Mouse (Mus musculus) lung, postnatal 36 days (tissue): Measurements from ENCODE around the gene Zfp639.
A peak's percentile ranks its signal among the peaks of the same experiment; 100 is the strongest.

Experiments
- DNase-seq: peaks from one replicate; pipeline ENCODE4 v3.0.0; 2022; ENCODE audit warnings: mixed read lengths

The Zfp639 gene

DNA sequence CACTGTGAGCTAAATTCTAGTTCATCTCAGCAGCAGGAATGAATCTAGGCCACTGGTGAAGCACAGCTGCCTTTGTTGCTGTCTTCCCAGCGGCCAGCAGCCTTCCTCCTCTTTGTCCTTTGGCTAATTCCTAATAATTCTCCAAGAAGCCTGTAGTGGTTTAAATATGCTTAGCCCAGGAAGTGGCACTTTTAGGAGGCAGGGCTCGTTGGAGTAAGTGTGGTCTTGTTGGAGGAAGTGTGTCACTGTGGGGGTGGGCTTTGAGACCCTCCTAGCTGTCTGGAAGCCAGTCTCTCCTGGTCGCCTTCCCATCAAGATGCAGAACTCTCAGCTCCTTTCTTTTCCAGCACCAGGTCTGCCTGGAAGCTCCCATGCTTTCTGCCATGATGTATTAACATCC lies 4.2 kb upstream of the Zfp639 start:
- DNase-seq: no peak

- peak; percentile 47 for DNase-seq
Observed at GRCm38 (mm10) chr3:32506366-32507225, 3.5 kb upstream of the Zfp639 start.

- peak; percentile 88 for DNase-seq
Observed at GRCm38 (mm10) chr3:32508666-32509324, 1.3 kb upstream of the Zfp639 start.

DNA sequence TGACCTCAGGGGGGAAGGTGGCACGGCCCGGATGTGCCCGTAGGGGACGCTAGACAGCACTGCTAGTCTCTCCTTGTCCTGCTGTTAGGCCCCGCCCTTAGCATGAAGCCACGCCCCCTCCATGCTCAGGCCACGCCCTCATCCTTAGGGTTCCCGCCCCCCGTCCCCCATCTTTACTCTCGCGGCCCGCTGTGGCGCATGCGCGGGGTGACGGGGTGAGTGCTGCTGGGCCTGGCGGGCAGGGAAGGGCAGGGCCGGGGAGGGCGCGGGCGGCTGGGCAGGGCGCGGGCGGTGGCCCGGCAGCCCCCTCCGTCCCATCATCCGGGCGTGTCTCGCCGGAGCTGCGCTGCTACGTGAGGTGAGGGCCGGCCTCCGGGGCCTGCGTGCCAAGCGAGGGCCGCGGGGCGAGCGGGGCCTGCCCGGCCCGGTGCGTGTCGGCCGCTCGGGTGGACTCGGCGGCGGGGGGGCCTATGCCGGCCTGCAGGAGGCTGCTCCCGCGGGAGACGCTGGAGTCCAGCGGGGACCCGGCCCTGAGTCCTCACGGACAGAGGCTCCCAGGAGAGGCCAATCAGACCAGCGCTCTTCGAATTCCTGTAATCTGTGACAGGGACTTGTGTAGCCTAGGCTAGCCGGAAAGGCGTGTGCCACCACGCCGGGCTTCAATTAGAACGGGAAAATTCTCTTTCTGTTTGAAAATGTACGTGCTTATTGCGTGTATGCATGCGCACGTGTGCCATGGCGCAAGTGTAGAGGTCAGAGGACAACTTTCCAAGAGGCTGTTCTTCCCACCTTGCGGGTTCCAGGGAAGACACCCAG lies 524 bp downstream of the Zfp639 start:
- peak; percentile 96 for DNase-seq

GRCm38 (mm10) chr3:32511191-32511550 lies 1.1 kb downstream of the Zfp639 start:
- peak; percentile 36 for DNase-seq

GRCm38 (mm10) chr3:32512686-32513284 lies 2.7 kb downstream of the Zfp639 start:
- DNase-seq: no peak

DNA sequence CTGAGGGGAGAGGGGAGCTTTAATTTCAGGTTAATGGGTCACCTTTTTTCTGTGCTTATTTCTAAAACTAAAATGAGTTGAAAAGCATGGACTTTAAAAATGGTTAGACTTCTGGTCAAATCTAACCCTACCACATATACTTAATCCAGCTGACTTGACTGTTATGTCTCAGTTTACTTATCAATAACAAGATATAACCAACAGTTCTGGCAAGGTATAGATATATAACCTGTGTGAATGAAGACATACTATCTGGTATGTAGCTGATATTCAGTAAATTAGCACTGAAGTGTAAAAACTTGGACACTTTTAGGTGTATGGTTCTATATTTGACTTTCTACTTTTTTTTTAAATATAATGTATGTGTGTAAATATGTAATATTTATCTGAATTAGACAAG lies 3.5 kb downstream of the Zfp639 start:
- DNase-seq: no peak

- DNase-seq: no peak
Observed at GRCm38 (mm10) chr3:32527181-32527580, 17.1 kb downstream of the Zfp639 start.

DNA sequence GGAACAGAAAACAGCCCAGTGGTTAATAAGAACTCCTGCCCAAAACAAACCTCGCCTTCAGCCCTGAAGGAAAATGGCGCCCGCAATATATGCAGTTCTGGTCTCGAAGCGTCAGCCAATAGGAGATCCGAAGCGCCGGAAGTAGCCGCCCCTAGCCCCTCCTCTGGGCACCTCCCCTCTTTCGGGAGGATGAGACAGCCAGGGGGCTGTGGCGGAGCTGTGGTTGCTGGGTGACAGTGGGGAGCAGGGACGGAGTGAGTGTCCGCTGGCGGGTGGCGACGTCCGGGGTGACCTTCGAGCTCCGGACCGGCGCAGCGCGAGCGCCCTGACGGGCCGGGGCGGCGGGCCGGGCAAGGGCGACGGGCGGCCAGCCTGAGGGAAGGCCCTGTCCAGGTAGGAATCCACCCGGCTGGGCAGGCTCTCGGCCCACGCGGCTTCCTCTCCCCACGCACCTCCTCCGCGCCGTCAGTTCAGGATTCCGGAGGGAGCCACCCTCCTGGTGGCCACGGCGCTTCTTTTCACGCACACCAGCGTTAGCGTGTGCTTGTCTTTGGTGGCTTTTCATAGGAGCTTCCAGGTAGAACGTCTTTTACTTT lies 19.3 kb downstream of the Zfp639 start, which contains the start of gene Mfn1:
Gene Mfn1 (plus strand): TSS at position 163 of the 596 bp plus-strand sequence.
- DNase-seq: peak; percentile 98

- no peak for DNase-seq
Observed at GRCm38 (mm10) chr3:32530041-32530440, 20.0 kb downstream of the Zfp639 start.

DNA sequence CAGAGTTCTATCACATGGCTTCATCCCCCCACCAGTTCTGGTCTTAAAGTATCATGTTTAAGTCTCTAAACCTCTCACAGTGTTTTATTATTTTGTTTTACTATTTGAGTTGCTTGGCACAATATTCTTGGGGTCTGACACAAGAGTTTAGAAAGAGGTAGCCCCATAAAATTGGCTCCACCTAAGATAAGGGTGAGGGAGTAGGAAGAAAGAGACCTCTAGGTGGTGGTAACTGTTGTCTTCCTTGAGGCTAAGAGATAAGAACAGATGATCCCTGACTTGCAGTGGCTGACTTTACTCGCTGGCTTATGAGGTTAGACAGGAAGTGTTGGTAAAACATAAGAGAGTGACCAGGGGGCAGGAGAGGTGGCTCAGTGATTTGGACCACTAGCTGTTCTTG lies 25.6 kb downstream of the Zfp639 start:
- DNase-seq: no peak

GRCm38 (mm10) chr3:32537556-32537955 lies 27.5 kb downstream of the Zfp639 start:
- peak; percentile 91 for DNase-seq

DNA sequence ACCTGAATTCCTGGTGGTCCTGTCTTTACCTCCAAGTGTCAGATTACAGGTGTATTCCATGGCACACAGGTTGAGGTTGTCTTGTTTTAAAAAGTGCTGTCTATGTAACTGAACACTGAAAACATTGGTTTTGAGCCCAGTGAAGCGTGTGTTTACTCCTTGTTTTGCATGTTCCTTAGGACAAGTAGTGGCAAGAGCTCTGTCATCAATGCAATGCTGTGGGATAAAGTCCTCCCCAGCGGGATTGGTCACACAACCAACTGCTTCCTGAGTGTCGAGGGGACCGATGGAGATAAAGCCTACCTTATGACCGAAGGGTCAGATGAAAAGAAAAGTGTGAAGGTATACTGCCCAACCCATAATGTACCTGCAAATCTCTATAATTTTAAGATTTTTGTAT lies 28.0 kb downstream of the Zfp639 start:
- no peak for DNase-seq

DNA sequence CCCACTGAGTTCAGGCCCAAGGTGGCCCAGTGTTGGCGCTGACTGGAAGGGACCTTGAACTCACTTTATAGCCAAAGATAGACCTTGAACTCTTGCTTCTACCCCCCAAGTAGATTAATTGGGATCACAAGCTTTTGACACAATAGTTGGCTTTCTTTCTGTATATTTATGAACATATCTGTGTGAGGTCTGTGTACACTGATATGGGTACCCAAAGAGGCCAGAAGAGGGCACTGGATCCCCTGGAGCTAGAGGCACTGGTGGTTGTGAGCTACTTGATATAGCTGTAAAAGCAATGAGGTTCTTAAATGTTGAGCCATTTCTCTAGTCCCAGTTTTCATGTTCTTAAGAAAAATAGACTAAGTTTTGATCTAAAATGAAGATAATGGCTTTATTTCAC lies 43.0 kb downstream of the Zfp639 start:
- peak; percentile 26 for DNase-seq

DNA sequence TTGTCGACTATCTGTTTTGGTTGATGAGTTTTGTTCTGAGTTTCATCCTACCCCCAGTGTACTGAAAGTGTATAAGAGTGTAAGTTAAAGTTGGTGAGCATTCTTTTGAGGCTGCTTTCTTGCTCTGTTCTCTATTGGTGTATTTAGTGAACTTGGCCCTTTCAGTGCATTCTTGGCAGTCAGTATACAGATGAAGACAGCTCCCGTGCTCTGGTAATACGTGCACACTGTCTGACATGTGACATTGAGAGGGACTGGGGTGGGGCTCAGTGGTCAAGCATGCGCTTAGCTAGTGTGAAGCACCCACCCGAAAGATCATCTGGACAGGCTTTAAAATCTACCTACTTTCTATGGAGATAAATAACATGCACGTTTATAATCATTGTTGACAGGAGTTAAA lies 53.3 kb downstream of the Zfp639 start:
- no peak for DNase-seq
